Mouse (Mus musculus) intestine, embryonic 14.5 days (tissue): Measurements from ENCODE around the gene Tbpl2. TPM values are rescaled to one million over a fixed set of nuclear protein-coding genes. Genes with fewer than 3 reads are reported as not detected.

Experiments
- ATAC-seq: fragments of 200-750 bp; cut with Nextera tagmentation; replicated peaks from 2 replicates; pipeline ENCODE4 v1.8.0; 2017; ENCODE audit warnings: low read depth, moderate number of reproducible peaks, moderate TSS enrichment, moderate library complexity; ENCODE audit not compliant: low FRiP score, low TSS enrichment
- DNase-seq: peaks from one replicate; pipeline ENCODE4 v3.0.0-alpha.2; 2018; ENCODE audit warnings: low spot score
- H3K27ac ChIP-seq: fragments of 300-500 bp; sonication (generic); 2 replicates; pipeline ENCODE4 v1.5.1; 2014; ENCODE audit warnings: low read depth, mild to moderate bottlenecking, control low read depth
- H3K27me3 ChIP-seq: fragments of 300-500 bp; sonication (generic); replicated peaks from 2 replicates; pipeline ENCODE4 v1.6.1; 2014; ENCODE audit warnings: low read length, control low read depth; ENCODE audit not compliant: control insufficient read depth, insufficient read depth
- H3K36me3 ChIP-seq: fragments of 300-500 bp; sonication (generic); 2 replicates; pipeline ENCODE4 v1.6.1; 2014; ENCODE audit warnings: low read length, control low read depth; ENCODE audit not compliant: control insufficient read depth, insufficient read depth
- H3K4me1 ChIP-seq: fragments of 300-500 bp; sonication (generic); replicated peaks from 2 replicates; pipeline ENCODE4 v1.6.1; 2014; ENCODE audit warnings: low read length, control low read depth, mixed read lengths; ENCODE audit not compliant: control insufficient read depth, insufficient read depth
- H3K4me2 ChIP-seq: fragments of 300-500 bp; sonication (generic); 2 replicates; pipeline ENCODE4 v1.6.1; 2014; ENCODE audit warnings: low read length
- H3K4me3 ChIP-seq: fragments of 300-500 bp; sonication (generic); 2 replicates; pipeline ENCODE4 v1.5.1; 2014; ENCODE audit warnings: low read depth, low read length, control low read depth, mixed read lengths
- H3K9ac ChIP-seq: fragments of 300-500 bp; sonication (generic); 2 replicates; pipeline ENCODE4 v1.6.1; 2014; ENCODE audit warnings: mild to moderate bottlenecking, low read length
- H3K9me3 ChIP-seq: fragments of 300-500 bp; sonication (generic); 2 replicates; pipeline ENCODE4 v1.6.1; 2016; ENCODE audit warnings: low read length, control low read depth; ENCODE audit not compliant: control insufficient read depth
- WGBS: fragments of 180-500 bp; shearing (Covaris S2); extraction: QIAGEN DNeasy Blood & Tissue Kit; methylation state at CpG from one replicate; pipeline ENCODE4 v1.1.7; 2014; 5-methylcytosine and 5-hydroxymethylcytosine counted together
- polyA plus RNA-seq: library from polyadenylated mRNA; unstranded; fragments of >200 nt; fragmentation: Nextera tagmentation; extraction: Ambion mirVana; gene quantifications from 2 replicates; pipeline ENCODE4 v1.2.1, GENCODE M21; 2014

Tbpl2 gene
- polyA plus RNA-seq = not detected in 2 replicates

- Histone ChIP-seq H3K4me3 (no peak within 1 kb of the TSS), H3K36me3 (no peaks in the 10 kb centered on the region), H3K9me3 (no peaks in the 10 kb centered on the region), H3K4me1 (no peaks in the 10 kb centered on the region), H3K27me3 (no peaks in the 10 kb centered on the region), H3K4me2 (no peak within 1 kb of the TSS), H3K9ac (no peak within 1 kb of the TSS), H3K27ac (no peak within 1 kb of the TSS)
- no peak for DNase-seq
- 79% methylated on average over 4 of the region's 4 CpGs for WGBS
- no peak for ATAC-seq
These were observed at the start of gene Tbpl2 for GRCm38 (mm10) chr2:24096495-24096894. Tbpl2 (minus strand) TSS chr2:24096595.

- Histone ChIP-seq H3K4me1 (no peaks in the 10 kb centered on the region), H3K4me3 (no peak overlapping the region), H3K4me2 (no peak overlapping the region), H3K9me3 (no peaks in the 10 kb centered on the region), H3K36me3 (no peaks in the 10 kb centered on the region), H3K27me3 (no peaks in the 10 kb centered on the region), H3K27ac (no peak overlapping the region), H3K9ac (no peak overlapping the region)
- ATAC-seq (no peak), DNase-seq (no peak)
- WGBS = 72% methylated on average over 1 of the region's 1 CpGs
These were observed 38.0 kb upstream of the Tbpl2 start for GRCm38 (mm10) chr2:24134373-24134772.

DNA sequence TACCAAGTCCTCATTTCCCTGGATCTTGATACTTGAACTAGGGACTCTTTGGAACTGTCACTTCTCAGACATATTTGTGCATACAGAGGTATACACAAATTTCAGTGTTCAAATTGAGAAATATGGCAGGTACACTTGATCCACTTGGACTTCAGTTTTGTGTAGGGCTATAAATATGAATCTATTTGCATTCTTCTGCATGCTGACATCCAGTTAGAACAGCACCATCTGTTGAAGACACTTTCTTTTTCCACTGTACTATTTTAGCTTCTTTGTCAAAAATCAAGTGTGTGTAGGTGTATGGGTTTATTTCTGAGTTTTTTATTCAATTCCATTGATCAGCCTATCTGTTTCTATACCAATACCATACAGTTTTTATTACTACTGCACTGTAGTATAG lies 12.7 kb upstream of the Tbpl2 start:
- no peak overlapping the region for H3K4me2 ChIP-seq
- no peaks in the 10 kb centered on the region for H3K36me3 ChIP-seq
- no peak overlapping the region for H3K9ac ChIP-seq
- no peak overlapping the region for H3K4me3 ChIP-seq
- ATAC-seq (no peak), DNase-seq (no peak)
- no peaks in the 10 kb centered on the region for H3K27me3 ChIP-seq
- no peaks in the 10 kb centered on the region for H3K4me1 ChIP-seq
- no peaks in the 10 kb centered on the region for H3K9me3 ChIP-seq
- no peak overlapping the region for H3K27ac ChIP-seq

DNA sequence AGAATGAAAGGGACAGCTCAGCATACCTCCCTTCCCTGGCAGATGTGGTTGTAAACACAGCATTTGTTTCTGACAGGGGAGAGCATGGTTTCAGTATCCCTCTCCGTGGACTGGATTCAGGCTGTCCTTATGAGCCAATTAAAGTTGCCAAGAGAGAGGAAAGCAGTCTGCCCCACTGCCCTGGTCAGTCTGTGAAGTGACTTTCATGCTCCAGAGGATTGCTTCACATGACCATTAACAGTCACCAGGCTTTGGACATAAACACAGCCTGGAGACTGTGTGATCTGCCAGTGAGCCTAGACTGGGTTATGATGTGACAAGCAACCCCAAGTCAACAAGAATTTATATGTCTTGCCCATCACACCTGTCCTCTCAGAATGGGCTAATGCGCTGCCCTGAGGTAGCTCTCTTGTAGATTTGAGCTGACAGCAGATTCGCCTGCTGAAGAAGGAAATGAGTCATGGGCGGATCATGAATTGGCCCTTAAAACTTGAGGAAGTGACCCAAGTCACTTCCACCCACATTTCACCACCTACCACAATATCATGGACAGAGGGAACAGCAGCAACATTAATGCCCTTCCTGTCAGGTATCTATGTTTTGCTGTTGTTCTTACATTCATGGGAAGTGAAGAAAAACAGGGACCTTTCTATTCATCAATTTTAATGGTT lies 7.4 kb upstream of the Tbpl2 start:
- no peak overlapping the region for H3K9ac ChIP-seq

DNA sequence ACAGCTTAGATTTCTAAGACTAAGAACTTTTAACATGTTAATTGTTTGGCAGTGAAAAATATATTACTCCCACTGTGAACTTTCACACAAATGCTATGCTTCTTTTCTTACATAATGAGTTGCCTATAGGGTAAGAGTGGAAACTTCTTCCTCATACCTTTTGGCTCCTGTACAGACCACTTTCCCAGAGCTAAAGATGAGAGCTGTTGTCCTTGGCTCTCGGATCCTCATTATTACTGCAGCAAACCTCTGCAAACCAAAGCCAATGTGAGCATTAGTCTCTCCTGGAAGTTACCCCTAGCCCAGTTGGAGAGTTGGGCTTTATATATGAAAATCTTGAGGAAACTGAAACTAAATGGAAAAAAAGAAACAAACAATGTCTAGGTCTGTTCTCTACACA lies 5.5 kb downstream of the Tbpl2 start:
- ATAC-seq (no peak), DNase-seq (no peak)
- H3K9ac ChIP-seq = no peak overlapping the region
- H3K4me1 ChIP-seq = no peaks in the 10 kb centered on the region
- H3K4me3 ChIP-seq = no peak overlapping the region
- no peak overlapping the region for H3K27ac ChIP-seq
- 80% methylated on average over 1 of the region's 1 CpGs for WGBS
- H3K36me3 ChIP-seq = no peaks in the 10 kb centered on the region
- H3K27me3 ChIP-seq = no peaks in the 10 kb centered on the region
- H3K4me2 ChIP-seq = no peak overlapping the region
- no peaks in the 10 kb centered on the region for H3K9me3 ChIP-seq

More for the DNA sequence above, 7.4 kb upstream of the Tbpl2 start:
- WGBS = 79% methylated on average over 4 of the region's 4 CpGs
- Histone ChIP-seq H3K4me3 (no peak overlapping the region), H3K27me3 (no peaks in the 10 kb centered on the region), H3K4me1 (no peaks in the 10 kb centered on the region), H3K36me3 (no peaks in the 10 kb centered on the region), H3K27ac (no peak overlapping the region), H3K4me2 (no peak overlapping the region), H3K9me3 (no peaks in the 10 kb centered on the region)
- DNase-seq (no peak), ATAC-seq (no peak)

- Histone ChIP-seq H3K9me3 (no peaks in the 10 kb centered on the region), H3K4me2 (no peak overlapping the region), H3K27me3 (no peaks in the 10 kb centered on the region), H3K27ac (no peak overlapping the region), H3K36me3 (no peaks in the 10 kb centered on the region), H3K4me1 (peaks cover 5% of the 10 kb centered on the region; the same call in 1 of the 2 replicates), H3K4me3 (no peak overlapping the region), H3K9ac (no peak overlapping the region)
- no peak for ATAC-seq
- 74% methylated on average over 3 of the region's 3 CpGs for WGBS
- no peak for DNase-seq
These were observed 45.9 kb downstream of the Tbpl2 start for GRCm38 (mm10) chr2:24050459-24050858.

DNA sequence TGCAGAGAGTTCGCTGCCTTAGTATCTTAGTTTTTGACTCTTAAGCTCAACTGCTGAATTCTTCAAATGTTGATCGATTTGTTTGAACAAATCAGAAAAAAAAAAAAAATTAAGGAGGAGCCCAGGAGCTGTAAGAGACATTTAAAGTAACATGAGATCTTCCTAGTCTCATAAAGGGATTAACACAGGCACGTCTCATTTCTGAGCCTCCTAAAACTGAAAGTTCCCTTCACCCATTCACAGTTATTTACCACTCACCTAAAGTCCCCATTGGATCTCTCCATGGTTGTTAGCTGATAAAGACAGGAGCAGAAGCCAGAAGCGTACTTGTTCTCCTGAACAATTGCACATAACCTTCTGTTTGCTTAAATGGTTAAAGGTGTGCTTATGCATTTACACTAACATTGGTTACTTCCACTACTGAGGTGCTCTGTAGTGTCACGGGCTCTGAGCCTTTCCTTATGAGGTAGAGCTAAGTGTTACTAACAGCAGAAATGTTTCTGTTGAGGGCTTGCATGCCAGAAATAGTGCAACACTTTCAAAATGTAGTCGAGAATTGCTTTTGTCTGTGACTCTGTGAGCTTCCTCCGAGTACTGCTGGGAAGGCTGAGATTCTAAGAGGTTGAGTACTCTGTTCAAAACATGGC lies 46.9 kb downstream of the Tbpl2 start, which contains the start of gene Hnmt:
Gene Hnmt (minus strand): TSS at position 51 of the 647 bp plus-strand sequence.
- Histone ChIP-seq H3K4me3 (peak within 1 kb of the TSS; percentile 25), H3K9ac (peak within 1 kb of the TSS; percentile 39), H3K27me3 (no peaks in the 10 kb centered on the region), H3K27ac (peak within 1 kb of the TSS; percentile 47; the same call in 1 of the 2 replicates), H3K4me1 (peaks cover 5% of the 10 kb centered on the region; the same call in 1 of the 2 replicates), H3K4me2 (peak within 1 kb of the TSS; percentile 45), H3K9me3 (no peaks in the 10 kb centered on the region), H3K36me3 (no peaks in the 10 kb centered on the region)
- DNase-seq (no peak), ATAC-seq (no peak)
- 31% methylated on average over 7 of the region's 7 CpGs for WGBS

- H3K4me3 ChIP-seq = peak overlapping the region; percentile 25
- H3K4me2 ChIP-seq = peak overlapping the region; percentile 45
- no peak for ATAC-seq
- H3K9ac ChIP-seq = peak overlapping the region; percentile 39
- WGBS = 5% methylated on average over 16 of the region's 16 CpGs
- no peaks in the 10 kb centered on the region for H3K27me3 ChIP-seq
- H3K9me3 ChIP-seq = no peaks in the 10 kb centered on the region
- no peaks in the 10 kb centered on the region for H3K36me3 ChIP-seq
- peak; percentile 59 for DNase-seq
- peaks cover 5% of the 10 kb centered on the region; the same call in 1 of the 2 replicates for H3K4me1 ChIP-seq
- H3K27ac ChIP-seq = peak overlapping the region; percentile 47; the same call in 1 of the 2 replicates
These were observed 47.8 kb downstream of the Tbpl2 start for GRCm38 (mm10) chr2:24048480-24049097.
